Mouse (Mus musculus): ENCODE results near the gene Mycl.

Mycl gene

DNA sequence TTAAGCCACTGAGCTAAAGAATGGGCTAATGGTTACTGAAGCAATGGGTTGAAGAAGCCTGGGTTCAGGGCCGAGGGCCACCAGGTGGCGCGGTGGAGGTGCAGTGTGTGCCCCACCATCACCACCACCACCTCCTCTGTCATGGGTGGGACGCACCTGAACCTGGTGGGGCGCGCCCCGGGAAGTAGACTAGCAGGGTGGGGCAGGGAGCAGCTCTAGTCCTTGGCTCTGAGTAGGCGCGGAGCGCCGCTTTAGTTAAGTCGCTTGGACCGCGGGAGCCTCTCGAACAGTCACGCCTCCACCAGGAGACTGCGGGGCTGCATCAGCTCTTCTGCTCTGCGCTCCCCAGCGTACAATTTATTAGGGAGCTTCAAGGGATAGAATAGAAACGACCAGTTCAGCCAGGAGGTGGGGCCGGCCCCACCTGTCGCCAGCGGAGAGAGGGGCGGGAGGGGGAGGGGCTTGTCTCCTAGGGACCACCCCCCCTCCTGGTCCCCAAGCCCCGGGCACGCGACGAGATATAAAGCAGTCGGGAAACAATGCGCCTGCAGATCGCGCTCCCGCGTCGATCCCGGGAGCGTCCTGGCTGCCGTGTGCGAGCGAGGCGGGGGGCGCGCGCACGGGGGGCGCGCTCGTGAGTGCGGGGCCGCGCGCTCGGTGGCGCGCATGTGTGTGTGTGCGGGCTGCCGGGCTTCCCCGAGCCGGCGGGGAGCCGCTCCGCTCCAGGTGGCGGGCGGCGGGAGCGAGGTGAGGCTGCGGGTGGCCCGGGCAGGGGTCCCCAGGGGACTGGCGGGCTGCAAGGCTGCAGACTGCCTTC lies at the start of gene Mycl:
Mycl (plus strand) TSS at position 249 of the 817 bp plus-strand sequence.
- peak; percentile 90 for DNase-seq (ENCODE audit: low spot score)

DNA sequence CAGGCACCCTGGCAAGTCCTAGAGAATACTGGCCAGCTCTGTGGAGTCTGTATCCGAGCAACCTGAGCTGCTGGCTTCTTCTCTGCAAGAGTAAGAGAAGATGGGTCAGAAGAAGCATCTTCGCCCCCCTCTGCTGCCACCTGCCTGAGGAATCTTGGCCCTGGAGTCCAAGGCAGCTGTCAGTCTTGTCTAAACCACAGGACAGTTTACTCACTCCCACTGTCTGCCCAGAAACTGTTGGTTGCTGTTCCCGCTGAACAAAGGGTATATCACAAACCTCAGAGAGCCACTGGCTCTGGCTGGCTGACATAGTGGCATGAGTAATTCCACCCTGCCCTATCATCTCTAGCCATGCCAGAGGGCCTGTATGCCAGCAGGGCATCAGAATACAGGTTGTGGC lies 48.2 kb upstream of the Mycl start:
- no peak for DNase-seq (ENCODE audit: low spot score)

DNA sequence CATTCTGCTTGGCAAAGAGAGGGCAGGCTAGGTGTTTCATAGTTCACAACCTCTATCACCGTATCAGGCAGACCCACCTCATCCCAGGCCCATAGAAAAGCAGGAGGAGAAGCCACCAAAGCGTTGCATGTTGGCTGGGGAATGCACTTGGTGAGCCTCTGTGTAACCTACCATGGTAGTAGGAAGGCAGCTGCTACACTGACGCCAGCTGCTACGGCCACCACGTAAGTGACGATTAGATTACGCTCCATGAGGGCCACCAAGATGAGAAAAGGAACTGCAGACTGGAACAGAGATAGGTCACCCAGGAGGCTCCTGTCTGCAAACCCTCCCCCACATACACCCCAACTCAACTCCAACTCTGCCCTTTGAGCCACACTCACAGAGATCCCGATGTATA lies 46.4 kb upstream of the Mycl start:
- DNase-seq (ENCODE audit: low spot score), result no peak

DNA sequence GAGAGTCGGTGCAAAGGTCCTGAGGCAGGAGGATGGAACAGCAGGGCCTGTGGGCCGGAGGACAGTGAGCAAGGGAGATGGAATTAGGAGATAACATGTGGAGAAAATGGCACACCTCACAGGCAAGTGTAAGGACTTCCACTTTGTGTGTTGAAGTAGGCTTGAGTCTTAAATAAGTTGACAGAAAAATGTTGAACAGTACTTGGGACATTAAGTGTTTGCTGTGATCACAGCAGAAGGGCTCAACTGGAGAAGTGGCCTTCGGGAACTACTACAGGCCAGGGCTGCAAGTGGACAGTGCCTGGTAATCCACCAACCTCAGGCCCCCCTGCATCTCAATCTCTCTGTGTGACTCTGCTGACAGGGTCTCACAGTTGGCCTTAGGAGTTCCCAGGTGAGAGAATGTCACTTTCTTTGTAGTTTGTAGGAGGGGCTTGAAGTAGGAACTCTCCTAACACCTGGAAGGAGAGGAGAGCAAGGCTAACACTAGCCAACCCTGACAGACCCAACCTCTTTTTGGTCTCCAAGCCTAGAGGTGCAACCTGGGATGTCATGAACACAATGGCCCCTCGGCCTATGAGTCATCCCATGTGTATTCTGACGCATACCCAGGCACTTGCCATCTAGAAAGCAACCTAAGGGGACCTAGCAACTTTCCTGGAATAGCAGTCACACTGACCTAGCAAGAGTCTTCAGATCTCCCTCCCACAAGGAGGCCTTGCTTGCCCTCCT lies 40.6 kb upstream of the Mycl start:
- no peak for DNase-seq (ENCODE audit: low spot score)

DNA sequence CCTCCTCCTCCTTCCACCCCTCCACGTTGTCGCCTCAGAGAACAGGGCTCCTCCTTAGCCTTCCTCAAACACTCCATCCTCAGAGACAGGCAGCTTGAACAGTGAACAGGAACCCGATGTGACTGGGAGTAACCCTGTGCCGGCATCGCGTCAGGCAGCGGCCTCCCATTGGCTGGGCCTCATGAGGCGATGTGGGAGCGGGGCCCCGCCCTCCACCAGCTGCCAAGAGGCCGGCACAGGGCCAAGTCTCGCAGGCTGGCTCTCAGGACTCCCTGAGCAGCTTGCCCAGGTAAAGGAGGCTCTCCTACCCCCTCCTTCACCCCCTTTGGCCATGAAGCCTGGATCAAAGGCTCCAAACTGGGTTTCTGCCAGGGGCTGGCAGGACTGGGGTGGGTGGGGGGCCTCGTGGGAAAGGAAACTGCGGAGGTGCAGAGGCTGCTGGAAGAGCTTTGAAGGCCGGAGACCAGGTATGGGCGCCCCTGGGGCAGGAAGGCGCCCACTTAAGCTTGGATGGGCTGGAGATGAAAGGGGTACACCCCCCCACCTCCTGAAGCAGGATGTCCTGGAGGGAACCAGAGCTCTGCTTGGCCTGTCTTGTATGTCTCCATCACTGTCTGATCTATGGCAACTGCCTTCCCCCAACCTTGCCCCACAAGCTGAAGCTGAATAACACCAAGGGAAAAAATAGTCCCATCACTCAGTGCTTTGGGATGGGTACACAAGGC lies 39.9 kb upstream of the Mycl start:
- DNase-seq (ENCODE audit: low spot score), result peak; percentile 88

DNA sequence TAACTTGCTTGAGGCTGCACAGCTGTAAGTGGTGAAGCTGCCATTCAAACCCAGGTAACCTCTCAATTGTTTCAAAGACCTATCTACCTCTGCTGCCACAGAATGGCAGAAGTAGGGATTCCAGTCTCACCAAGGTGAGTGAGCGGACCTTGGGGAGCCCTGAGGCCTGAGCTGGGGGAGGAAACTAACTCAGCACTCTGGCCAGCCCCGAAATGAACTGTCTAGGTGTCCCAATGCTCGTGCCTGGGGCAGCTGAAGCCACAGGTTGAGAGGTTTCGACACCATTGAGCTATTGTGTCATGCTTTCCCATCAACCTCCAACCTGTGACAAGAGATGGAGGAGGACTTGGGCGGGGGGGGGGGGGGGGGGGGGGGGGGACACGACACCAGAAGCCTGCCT lies 39.2 kb upstream of the Mycl start:
- no peak for DNase-seq (ENCODE audit: low spot score)

DNA sequence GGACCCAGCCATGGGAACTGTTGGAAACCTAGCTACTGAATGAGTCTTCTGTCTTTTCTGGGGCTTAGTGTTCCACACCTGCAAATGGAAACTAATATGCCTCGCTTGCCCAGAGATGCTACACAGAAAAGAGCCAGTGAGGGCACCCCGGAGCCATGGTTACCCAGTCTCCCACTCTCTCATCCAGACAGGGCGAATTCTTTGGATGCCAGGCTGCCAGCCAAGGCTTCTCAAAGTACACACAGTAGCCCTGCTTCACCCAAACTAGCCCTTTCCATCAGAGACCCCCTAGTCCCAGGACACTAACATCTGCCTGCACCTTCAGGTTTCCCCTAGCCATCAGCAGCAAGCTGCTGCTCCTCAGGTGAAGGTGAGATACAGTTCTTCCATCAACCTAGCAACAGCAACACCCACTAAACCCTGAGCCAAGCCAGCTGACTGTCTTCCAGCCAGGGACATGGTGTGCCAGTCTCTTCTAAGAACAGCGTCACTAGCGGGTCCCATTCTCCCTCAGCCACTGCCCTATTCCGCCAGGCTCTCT lies 36.9 kb upstream of the Mycl start:
- no peak for DNase-seq (ENCODE audit: low spot score)

DNA sequence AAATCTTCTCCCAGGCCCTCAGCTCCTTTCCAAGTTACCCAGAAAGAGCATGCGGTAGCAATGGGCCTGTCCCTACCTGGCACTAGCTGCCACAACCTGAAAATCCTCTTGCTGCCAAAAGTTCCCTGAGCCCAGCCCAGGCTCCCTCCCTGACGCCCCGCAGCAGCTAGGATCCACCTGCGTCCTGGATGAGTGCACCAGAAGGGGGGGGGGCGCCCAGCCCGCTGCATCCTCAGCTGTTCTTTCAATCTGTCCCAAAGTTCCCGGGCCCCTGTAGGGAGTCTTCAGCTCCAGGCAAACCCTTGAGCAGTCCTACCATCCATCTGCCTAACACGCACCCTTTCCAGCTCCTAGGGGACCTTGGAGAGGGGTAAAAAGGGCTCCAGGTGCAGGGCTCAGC lies 35.6 kb upstream of the Mycl start:
- peak; percentile 17 for DNase-seq (ENCODE audit: low spot score)

DNA sequence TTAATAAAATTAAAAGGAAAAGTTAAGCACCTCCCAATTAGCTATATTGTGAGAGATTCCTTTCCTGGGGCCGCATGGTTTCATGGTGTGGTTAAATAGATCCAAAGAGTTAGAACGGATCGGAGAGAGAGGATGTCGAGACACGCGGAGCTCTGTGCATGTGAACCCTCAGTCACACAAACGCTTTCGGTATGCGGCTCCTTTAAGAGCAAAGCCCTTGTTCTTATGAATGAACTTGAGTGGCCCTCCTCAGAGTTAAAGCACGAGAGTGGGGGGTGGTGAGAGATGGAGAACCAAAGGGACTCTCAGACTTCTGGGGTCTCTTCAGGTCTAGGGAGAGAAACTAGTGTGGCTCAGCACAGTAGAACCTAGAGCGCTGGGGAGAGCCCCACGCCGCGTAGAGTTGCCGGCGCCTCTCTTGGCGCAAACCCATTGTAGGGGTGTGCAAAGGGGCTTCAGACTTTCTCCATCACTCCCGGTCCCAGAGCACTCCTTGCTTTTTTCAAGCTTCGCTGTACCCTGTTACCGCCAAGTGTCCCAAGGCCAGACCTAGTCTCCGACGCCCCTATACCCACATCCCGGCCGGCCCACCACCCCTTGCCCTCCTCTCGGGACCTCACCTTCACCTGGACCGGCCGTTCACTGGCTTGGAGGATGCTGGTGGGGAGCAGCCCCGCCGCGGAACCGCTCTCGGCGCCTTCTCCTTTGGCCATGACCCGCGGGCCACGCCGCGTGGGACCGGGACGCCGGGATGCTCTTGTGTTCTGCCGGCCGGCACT lies 34.9 kb upstream of the Mycl start:
- DNase-seq (ENCODE audit: low spot score), result peak; percentile 64

DNA sequence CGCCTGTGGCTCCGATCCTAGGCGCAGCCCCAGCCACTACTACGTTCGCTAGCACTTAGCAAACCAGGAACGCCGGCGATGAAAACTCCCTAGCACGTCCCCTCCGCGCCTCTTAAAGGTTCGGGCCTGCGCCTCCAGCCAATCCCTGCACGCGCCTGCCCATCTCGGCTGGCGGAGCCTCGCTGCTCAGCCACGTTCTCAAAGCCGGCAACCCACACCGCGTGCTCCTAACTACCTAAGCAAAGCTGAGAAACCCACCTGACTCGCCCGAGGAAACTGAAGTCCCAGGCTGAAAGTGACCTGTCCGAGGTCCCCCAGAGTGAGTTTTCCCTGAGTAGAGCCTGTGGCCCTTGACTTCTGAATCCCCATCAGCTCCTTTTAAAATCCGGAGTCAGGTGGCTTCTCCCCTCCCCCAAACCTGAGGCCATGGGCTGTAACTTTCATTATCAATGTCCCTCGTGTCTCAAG lies 34.3 kb upstream of the Mycl start, which contains the start of gene Mfsd2a:
Mfsd2a (minus strand) TSS at position 89 of the 468 bp plus-strand sequence.
- peak; percentile 68 for DNase-seq (ENCODE audit: low spot score)

DNA sequence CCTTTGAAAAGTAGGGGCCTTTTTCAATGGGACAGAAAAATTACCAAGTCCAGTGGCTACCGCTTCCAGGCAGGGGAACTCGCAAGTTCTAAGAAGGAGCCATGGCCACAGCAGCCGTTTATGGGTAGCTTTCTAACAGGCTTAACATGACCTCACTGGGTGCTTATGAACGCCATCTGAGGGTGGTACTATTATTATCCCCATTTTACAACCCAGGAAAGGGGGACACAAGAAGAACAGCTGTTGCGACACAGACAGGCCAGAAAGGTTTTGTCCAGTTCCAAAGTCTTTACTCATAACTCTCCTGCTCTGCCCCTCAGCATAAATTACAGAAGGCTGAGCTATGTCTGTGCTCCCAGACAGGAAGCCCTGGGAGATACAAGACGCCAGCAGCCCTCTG lies 33.9 kb upstream of the Mycl start:
- peak; percentile 30 for DNase-seq (ENCODE audit: low spot score)

DNA sequence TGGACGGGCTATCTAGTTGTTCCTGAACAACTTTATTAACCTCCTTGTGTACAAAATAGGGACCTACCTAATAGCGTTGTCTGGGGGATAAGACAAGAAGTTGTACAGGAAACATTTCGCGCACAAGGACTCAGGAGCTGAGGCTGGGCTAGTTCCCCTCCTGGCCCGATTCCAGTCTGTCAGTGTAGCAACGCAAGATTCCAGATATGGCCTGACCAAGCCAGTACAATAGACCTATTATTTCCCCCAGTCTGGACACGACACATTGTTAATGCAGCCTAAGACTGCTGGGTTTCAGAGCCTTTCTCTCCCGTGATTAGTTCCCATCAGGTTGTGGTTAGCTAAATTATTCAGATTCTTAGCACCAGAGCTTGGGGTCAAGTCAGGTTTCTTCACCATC lies 32.7 kb upstream of the Mycl start:
- peak; percentile 64 for DNase-seq (ENCODE audit: low spot score)

DNA sequence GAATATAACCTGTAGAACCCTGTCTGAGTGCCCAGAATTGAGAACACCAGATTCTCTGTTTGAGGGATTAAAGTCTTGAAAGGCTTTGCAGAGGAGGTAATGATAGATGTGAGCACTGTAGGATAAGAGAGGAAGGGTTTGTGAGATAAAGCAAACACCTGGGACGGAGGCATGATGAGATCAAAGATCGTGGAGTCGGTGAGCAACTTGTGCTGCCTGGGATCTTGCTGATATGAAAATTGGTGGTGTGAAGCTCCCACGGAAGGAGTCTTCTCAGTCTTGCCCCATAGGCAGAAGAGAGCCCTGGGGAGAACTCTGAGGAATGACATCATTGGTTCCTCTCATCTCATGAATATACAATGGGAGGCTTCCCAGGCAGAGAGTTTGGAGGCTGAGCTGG lies 27.3 kb upstream of the Mycl start:
- DNase-seq (ENCODE audit: low spot score), result no peak

DNA sequence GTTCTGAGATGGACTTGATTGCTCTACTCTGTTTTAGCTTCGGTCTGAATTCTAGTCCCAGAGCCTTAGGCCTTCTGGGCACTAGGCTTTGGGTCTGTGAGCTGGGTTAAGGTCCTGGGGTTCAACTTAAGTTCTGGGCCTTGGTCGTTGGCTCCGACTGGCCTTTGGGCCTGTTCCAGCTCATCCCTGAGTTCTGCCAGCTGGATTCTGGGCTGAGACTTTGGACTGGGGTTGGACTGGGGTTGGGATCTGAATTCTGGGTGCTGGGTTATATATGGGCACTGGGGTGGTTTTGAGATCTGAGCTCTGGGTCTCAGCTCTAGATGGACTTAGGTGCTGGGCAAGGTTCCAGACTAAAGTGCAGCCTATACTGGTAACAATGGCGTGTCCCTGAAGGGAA lies 24.3 kb upstream of the Mycl start:
- no peak for DNase-seq (ENCODE audit: low spot score)

DNA sequence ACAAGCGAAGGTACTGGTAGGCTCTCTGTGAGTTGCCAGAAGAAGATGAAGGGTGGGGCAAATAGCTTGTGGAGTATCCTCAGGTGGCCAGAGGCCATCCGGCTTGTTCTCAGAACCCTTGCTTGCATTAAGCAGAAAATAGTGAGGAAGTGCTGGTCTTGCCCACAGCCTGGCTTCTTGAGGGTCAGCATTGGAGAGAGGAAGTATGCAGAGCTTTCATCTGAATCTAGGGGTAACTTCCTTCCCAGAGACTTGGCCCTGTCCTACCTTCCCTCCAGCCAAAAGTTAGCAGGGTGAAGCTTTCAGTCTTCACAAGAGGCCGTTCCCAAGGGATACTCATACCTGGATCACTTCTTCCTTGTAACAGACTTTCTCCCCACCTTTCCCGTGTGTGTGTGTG lies 23.8 kb upstream of the Mycl start:
- DNase-seq (ENCODE audit: low spot score), result no peak

DNA sequence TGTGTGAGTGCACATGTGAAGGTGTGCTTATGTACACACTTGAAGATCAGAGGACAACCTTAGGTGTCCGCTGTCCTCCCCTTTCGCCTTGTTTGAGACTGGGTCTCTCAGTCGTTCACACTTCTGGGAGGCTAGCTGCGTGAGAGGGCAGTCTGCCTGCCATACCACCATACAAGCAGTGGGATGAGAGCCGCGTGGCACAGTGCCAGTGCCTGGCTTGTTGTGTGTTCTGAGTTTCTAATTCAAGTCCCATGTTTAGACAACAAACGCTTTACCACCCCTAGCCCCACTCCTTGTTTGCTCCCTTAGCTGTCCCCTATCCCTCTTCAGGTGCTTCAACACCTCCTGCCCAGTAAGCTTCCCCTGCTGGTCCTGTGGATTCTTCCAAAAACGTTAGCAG lies 23.4 kb upstream of the Mycl start:
- DNase-seq (ENCODE audit: low spot score), result no peak

DNA sequence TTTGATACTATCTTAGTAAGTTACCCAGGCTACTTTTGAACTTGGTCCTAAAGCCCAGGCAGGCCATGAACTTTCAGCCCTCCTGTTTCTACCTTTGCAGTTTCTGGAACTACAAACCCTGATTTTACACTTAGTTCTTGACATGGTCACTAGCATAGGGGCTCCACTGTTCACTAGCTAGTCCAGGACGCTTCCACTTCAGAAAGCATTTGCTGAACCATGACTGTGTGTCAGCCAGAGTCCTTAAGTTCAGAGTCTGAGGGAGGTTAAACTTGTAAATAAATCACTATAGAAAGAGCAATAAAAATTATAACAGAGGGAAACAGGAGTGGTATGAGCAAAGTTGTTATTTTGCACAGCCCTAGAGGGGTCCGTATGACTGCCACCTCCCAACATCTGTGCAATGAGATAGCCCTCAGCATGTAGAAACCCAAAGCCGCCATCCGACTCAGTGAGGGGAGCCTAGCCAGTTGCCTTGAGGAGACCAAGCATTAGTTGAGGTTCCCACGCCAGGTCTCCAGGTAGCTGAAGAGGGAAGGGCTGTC lies 20.4 kb upstream of the Mycl start:
- DNase-seq (ENCODE audit: low spot score), result no peak

DNA sequence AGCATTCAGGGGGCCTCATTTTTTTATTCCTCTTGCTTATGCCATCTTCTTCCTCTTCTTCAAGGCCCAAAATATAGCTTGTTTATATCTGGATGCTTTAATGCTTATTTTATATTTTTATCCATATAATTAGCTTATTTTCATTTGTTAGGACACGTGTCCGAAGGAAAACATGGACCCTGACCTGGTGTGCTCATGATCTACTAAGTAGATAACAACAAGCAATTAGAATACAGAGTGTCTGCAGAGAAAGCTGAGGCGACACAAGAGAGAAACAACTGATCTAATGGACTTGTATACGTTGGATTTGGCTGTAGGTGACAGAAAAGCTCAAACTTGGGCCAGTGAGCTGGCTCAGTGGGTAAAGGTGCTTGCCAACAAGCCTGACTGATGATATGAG lies 18.6 kb upstream of the Mycl start:
- no peak for DNase-seq (ENCODE audit: low spot score)

DNA sequence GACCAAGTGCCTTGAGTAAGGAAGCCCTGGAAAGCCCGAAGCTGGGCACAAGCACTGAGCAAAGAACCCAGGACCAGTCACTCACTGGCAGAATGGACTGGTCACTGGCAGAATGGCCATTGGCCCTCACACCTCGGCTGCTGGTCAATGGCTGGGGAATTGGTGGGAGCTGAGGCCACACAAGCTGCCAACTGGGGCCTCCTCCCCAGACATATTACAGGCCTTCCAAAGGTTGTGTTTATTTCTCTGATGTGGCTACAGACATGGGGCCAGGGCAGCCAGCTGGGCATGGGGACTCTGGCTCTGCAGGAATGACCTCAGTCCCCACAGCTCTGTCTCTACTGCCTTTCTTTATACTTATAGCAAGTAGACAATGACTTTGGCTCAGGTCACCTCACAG lies 16.6 kb upstream of the Mycl start:
- DNase-seq (ENCODE audit: low spot score), result no peak

DNA sequence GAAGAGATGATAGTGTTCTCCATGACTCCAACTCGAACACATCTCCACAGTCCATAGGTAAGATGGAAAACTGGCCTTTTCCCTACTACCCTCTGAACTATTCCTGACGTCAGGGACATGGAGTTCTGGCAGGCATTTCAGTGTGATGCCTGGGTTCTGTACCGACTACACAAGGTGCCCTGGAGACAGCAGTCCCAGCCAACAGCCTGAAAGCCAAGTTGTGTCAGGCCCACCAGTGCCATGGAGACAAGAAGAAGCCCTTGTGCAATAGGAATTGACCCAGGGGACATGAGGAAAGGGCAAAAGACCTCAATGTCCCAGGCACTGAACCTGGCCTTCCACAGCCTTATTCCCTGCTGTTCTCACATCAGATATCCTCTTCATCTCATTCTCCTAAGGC lies 15.6 kb upstream of the Mycl start:
- no peak for DNase-seq (ENCODE audit: low spot score)

DNA sequence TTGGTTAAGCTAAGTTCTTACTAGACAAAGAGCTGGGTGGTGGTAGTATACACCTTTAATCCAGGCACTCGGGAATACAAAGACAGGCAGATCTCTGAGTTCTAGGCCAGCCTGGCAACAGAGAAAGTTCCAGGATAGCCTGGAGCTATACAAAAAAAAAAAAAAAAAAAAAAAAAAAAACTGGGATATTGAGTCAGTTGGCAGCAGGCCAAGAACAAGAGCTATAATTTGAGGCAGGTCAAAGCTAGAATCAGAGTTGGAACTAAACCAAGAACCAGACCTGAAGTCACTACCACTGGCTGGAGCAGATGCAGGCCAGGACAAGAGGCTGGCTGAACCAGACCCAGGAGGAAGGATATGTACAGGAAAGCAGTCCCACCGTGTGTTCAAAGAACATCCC lies 14.8 kb upstream of the Mycl start:
- no peak for DNase-seq (ENCODE audit: low spot score)

Data from retina, embryonic 14.5 days (tissue).